Mouse (Mus musculus) right cerebral cortex, postnatal 25 days (tissue): ENCODE data around the gene Vmn1r173.
"Not testable (repeated sequence)": the region's sequence is repeated elsewhere in the genome, so short reads cannot be mapped to it uniquely, and the experiment has no call there.

Source experiments
- DNase-seq: peaks from one replicate; pipeline ENCODE4 v3.0.0; 2022

Gene Vmn1r173

GRCm38 (mm10) chr7:23700403-23700802 lies at the start of gene Vmn1r173:
TSS of gene Vmn1r173 (plus strand) at chr7:23700703.
- not testable (repeated sequence) for DNase-seq

- DNase-seq: no peak
These were observed 42.5 kb upstream of the Vmn1r173 start, which contains the start of gene Vmn1r172 for GRCm38 (mm10) chr7:23658016-23658415. TSS of gene Vmn1r172 (plus strand) at chr7:23658316.

GRCm38 (mm10) chr7:23751970-23752369 lies 51.5 kb downstream of the Vmn1r173 start, which contains the start of gene Vmn1r174:
TSS of gene Vmn1r174 (plus strand) at chr7:23752270.
- not testable (repeated sequence) for DNase-seq
